Mouse (Mus musculus) erythroblast, adult 5-6 weeks (primary cell): Measurements from ENCODE around the gene Clec16a. TPM values are rescaled to one million over a fixed set of nuclear protein-coding genes. Genes with fewer than 3 reads are reported as not detected.

ENCODE experiments used
- ATAC-seq: replicated peaks from 2 replicates; pipeline ENCODE4 v1.8.0; 2016; ENCODE audit warnings: moderate number of reproducible peaks, mild to moderate bottlenecking, moderate TSS enrichment, inconsistent platforms; ENCODE audit not compliant: poor library complexity, low FRiP score, severe bottlenecking
- total RNA-seq, 2 experiments: library from RNA; stranded (forward) in 1 of 2; stranded (reverse) in 1 of 2; fragments of 150-400 nt in 1 of 2; fragments of 200-764, 138-1000 nt in 1 of 2; gene quantifications; 2 replicates each; pipeline versions ENCODE4 v1.2.3 to v1.2.4; 2015 to 2017; ENCODE audit warnings: low replicate concordance in 2 of 2

Clec16a gene
- total RNA-seq, 2 experiments from 2014 or later, result 4.0 to 5.4 TPM

GRCm38 (mm10) chr16:10703932-10704331 is 158.8 kb downstream of the Clec16a start:
- no peak for ATAC-seq

- ATAC-seq, result no peak
These were observed 160.3 kb downstream of the Clec16a start for GRCm38 (mm10) chr16:10705396-10705795.

- no peak for ATAC-seq
These were observed 166.4 kb downstream of the Clec16a start for GRCm38 (mm10) chr16:10711524-10711923.

- ATAC-seq, result no peak
These were observed 167.9 kb downstream of the Clec16a start for GRCm38 (mm10) chr16:10713041-10713440.

GRCm38 (mm10) chr16:10713441-10714239 is 168.5 kb downstream of the Clec16a start:
- no peak for ATAC-seq

GRCm38 (mm10) chr16:10715211-10715610 is 170.1 kb downstream of the Clec16a start:
- ATAC-seq, result no peak

- ATAC-seq, result no peak
These were observed 170.5 kb downstream of the Clec16a start for GRCm38 (mm10) chr16:10715632-10716031.

- ATAC-seq, result no peak
These were observed 171.6 kb downstream of the Clec16a start for GRCm38 (mm10) chr16:10716696-10717095.

GRCm38 (mm10) chr16:10719971-10720370 is 174.8 kb downstream of the Clec16a start:
- ATAC-seq, result no peak

GRCm38 (mm10) chr16:10722882-10723544 is 177.9 kb downstream of the Clec16a start:
- ATAC-seq, result no peak

- no peak for ATAC-seq
These were observed 178.9 kb downstream of the Clec16a start for GRCm38 (mm10) chr16:10723816-10724647.

GRCm38 (mm10) chr16:10725156-10725555 is 180.0 kb downstream of the Clec16a start:
- no peak for ATAC-seq

GRCm38 (mm10) chr16:10727630-10728029 is 182.5 kb downstream of the Clec16a start:
- no peak for ATAC-seq

GRCm38 (mm10) chr16:10728886-10729285 is 183.7 kb downstream of the Clec16a start:
- ATAC-seq, result no peak

GRCm38 (mm10) chr16:10730941-10731340 is 185.8 kb downstream of the Clec16a start:
- no peak for ATAC-seq

GRCm38 (mm10) chr16:10731785-10732184 is 186.6 kb downstream of the Clec16a start:
- ATAC-seq, result peak; percentile 72

- ATAC-seq, result peak; percentile 82
These were observed 187.3 kb downstream of the Clec16a start for GRCm38 (mm10) chr16:10732421-10732820.

GRCm38 (mm10) chr16:10735781-10736180 is 190.6 kb downstream of the Clec16a start:
- ATAC-seq, result no peak

- ATAC-seq, result no peak
These were observed 191.2 kb downstream of the Clec16a start for GRCm38 (mm10) chr16:10736364-10736763.

GRCm38 (mm10) chr16:10737571-10737970 is 192.4 kb downstream of the Clec16a start:
- no peak for ATAC-seq
